Mouse (Mus musculus): Measurements from ENCODE around the gene Ubxn6. TPM values are rescaled to one million over a fixed set of nuclear protein-coding genes. Genes with fewer than 3 reads are reported as not detected.

Ubxn6 gene
- total RNA-seq (2023): 10 to 100 TPM; 41.1 to 44.6 TPM

GRCm38 (mm10) chr17:56074827-56075208, at the start of gene Ubxn6:
Gene Ubxn6 (minus strand): TSS chr17:56075028.

GRCm38 (mm10) chr17:56121826-56122225, 47.0 kb upstream of the Ubxn6 start, which contains the start of gene Lrg1:
Gene Lrg1 (minus strand): TSS chr17:56122001.

GRCm38 (mm10) chr17:56117251-56117710, 42.5 kb upstream of the Ubxn6 start, which contains the start of gene Plin5:
Gene Plin5 (minus strand): TSS chr17:56117596.

DNA sequence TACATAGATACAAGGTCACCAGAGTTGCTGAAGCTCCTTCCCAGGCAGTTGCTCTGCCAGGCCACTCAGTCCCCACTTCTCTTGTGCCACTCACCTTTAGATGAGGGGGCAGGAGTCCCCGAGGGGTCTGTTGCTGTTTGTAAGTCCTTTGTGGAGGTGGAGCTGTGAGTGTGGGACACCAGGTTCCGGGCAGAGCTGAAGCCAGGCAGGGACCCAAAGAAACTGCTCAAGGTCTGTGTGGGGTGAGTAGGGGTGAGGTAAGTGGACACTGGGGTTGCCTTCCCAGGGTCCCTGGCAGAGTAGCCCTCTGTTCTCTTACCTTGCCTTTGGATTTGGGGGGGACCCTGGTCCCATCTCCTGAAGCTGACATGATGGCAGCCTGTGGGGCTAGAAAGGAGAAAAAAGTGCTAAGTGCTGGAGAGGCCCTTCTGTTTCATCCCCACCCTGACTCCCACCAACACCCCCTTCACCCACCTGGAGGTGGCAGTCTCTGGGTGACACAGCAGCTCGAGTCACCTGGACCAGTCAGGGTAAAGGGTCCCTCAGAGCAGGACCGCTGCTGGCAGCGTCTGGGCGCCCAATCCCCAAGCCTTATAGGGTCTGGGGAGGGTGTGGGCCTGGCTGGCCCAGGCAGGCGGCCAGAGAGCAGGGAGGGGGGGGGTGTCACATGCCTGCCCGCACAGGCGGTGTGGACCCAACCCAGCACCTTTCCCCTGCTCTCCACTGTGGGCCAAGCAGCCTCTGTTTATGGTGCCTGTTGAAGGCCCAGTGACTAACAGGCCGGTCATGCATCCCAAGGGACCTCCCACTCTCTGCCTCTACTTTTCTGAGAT, 34.6 kb upstream of the Ubxn6 start, which contains the start of gene Plin4:
Plin4 (minus strand) TSS at position 585 of the 833 bp plus-strand sequence.

DNA sequence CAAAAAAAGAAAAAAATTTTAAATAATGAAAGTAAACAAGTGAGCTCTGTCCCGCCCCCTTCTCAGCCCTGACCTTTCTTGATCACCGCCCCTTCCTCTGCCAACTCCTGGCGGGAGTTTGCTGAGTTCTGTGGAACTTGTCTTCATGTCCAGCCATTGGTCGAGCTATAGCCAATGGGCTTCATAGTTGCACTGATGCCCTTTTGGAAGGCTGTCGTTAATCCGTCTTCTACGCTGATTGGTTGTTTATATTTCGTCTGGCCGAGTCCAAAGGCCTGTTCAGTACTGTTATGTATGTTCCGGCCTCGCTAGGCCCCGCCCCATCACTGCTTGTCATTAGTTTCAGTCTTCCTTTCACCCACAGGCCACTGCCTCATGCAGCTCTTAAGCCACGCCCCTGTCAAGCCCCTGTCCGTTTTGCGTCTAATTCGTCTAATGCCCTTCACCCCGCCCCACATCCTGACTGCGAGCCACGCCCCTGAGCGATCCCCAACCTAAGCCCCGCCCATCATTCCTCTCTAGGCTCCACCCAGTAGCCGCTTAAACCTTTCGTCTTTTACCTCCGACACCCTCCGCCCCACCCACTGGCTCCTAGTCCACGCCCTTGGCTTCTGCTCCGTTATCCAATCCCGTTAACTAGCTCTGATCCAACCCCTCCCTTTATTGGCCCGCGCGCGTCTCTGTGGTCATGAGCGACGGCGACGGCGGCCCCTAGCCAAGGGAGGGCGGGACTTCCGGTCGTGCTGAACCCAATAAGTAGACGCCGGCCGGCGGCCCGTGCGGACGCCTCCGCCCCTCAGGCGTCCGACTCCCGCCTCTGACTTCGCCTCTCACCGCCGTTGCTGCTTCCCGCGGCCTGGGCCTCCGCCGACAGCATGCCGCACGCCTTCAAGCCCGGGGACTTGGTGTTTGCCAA, 4.3 kb upstream of the Ubxn6 start, which contains the start of gene Hdgfl2:
Hdgfl2 (plus strand) TSS at position 755 of the 916 bp plus-strand sequence.

DNA sequence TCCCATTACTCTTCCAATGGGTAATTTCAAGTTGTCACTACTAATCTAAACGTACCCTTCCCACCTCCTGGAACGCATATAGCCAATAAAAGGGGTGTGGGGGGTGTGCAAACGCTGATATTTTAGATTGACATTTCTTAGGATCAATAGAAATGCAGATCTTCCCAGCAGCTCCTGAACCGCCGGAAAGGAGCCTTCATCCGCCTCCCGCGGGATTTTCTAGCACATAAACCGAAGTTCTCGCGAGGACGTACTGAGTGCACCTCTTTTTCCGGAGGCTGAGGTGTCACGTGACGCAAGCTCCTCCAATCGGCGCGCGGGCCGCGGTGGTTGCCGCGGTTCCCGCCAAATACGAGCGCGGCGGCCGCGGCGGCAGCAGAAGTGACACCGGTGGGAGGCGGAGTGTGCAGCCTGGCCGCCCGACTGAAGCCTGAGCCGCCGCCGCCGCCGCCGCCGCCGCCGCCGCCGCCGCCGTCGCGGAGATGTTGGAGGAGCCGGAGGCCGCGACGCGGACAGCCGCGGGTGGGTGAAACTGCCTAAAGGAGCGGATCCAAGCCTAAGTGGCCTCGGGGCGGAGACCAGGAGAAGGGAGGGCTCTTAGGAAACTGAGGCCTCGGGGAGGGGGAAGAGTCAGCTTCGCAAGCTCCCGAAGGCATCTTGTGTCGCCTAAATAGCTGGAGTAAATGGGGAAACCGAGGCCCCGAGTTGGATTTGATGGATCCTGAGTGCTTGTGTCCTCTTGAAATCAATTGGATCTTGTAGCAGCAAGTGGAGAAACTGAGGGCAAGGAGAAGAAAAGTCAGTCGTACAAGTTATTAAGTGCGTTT, 34.6 kb downstream of the Ubxn6 start, which contains the start of gene Chaf1a:
Chaf1a (plus strand) TSS at position 410 of the 827 bp plus-strand sequence.

DNA sequence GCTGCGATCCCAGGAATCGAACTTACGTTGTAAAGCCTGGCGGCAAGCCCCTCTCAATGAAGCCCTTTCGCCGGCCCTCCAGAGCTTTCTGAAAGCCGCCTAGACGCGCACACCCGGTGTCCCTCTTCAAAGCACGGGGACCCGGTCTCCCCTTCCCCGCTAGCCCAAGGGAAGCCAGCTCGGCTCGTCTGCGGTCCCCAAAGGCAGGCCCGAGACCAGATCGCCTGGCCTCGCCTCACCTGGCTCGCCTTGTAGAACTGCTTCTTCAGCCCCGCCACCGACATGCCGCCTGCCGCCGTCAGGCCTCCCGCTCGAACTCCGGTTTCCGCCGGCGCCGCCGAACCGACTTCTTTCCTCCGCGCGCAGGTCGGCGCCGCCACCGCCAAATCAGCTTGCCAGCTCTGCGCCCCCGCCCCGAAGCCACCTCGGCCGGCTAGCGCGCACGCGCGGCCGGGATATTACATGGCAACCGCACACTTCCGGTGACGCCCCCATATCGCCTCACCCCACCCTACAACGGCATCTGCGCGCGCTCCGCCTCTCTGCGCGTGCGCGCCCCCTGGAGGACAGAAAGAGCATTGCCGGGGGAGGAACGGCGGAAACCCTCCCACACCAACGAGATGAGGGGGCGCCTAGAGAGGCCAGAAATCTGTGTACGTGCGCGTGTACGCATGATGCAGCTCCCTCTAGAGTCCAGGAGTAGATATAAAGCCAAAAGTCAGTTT, 38.5 kb downstream of the Ubxn6 start, which contains the start of gene Sh3gl1:
Sh3gl1 (minus strand) TSS at position 460 of the 725 bp plus-strand sequence.

Other genes starting within 250 kb of the Ubxn6 start
- gene Zfp119a, start 196.1 kb downstream of the Ubxn6 start, total RNA-seq (2023): 1 to 10 TPM; 3.9 to 5.7 TPM
- gene Zfp959, start 182.9 kb downstream of the Ubxn6 start, total RNA-seq (2023): 10 to 100 TPM in 1 of 2 experiments, 1 to 10 TPM in 1; 5.7 to 10.1 TPM
- gene Zfp119b, start 125.5 kb downstream of the Ubxn6 start, total RNA-seq (2023): 1 to 10 TPM; 3.8 to 4.3 TPM
- gene Ebi3, start 122.4 kb downstream of the Ubxn6 start, total RNA-seq (2023): 100 to 1,000 TPM; 104 to 106 TPM
- 10 to 100 TPM; 23.3 to 30.4 TPM for gene Yju2, start 115.9 kb downstream of the Ubxn6 start, total RNA-seq (2023)
- 1 to 10 TPM in 1 of 2 experiments, under 1 TPM in 1; 0.88 to 1.3 TPM for gene Shd, start 104.6 kb downstream of the Ubxn6 start, total RNA-seq (2023)
- gene Fsd1, start 88.5 kb downstream of the Ubxn6 start, total RNA-seq (2023): not detected
- 1 to 10 TPM in 1 of 2 experiments, under 1 TPM in 1; 0.76 to 1.3 TPM for gene Stap2, start 69.4 kb downstream of the Ubxn6 start, total RNA-seq (2023)
- 10 to 100 TPM; 42.0 to 43.1 TPM for gene Mpnd, start 69.3 kb downstream of the Ubxn6 start, total RNA-seq (2023)
- gene Sh3gl1, start 38.4 kb downstream of the Ubxn6 start, total RNA-seq (2023): 10 to 100 TPM; 50.9 to 57.1 TPM
- gene Chaf1a, start 34.6 kb downstream of the Ubxn6 start, total RNA-seq (2023): 1 to 10 TPM; 1.6 to 2.1 TPM
- 10 to 100 TPM; 48.3 to 48.7 TPM for gene Hdgfl2, start 4.6 kb upstream of the Ubxn6 start, total RNA-seq (2023)
- gene Plin4, start 34.8 kb upstream of the Ubxn6 start, total RNA-seq (2023): not detected
- not detected for gene Plin5, start 42.6 kb upstream of the Ubxn6 start, total RNA-seq (2023)
- gene Lrg1, start 47.0 kb upstream of the Ubxn6 start, total RNA-seq (2023): 1 to 10 TPM in 1 of 2 experiments, not detected in 1; 3.7 TPM
- gene Sema6b, start 65.3 kb upstream of the Ubxn6 start, total RNA-seq (2023): 1 to 10 TPM; 2.7 to 3.7 TPM
- under 1 TPM; 0.33 to 0.39 TPM for gene Tnfaip8l1, start 87.4 kb upstream of the Ubxn6 start, total RNA-seq (2023)
- 10 to 100 TPM; 43.5 to 54.0 TPM for gene Mydgf, start 108.9 kb upstream of the Ubxn6 start, total RNA-seq (2023)
- gene Dpp9, start 143.9 kb upstream of the Ubxn6 start, total RNA-seq (2023): 10 to 100 TPM; 38.8 to 43.3 TPM
- 10 to 100 TPM; 17.3 to 18.1 TPM for gene Fem1a, start 181.8 kb upstream of the Ubxn6 start, total RNA-seq (2023)
- gene Ticam1, start 201.8 kb upstream of the Ubxn6 start, total RNA-seq (2023): 10 to 100 TPM; 25.5 to 30.4 TPM
- 10 to 100 TPM; 24.0 to 26.1 TPM for gene Plin3, start 217.8 kb upstream of the Ubxn6 start, total RNA-seq (2023)
- gene Arrdc5, start 225.3 kb upstream of the Ubxn6 start, total RNA-seq (2023): not detected
- gene Uhrf1, start 228.3 kb upstream of the Ubxn6 start, total RNA-seq (2023): 1 to 10 TPM; 1.5 to 2.3 TPM